Mouse (Mus musculus): ENCODE results near the gene Gsc2. TPM values are rescaled to one million over a fixed set of nuclear protein-coding genes. Genes with fewer than 3 reads are reported as not detected.

Gsc2 gene
- total RNA-seq, 1 experiment: 1.2 TPM

GRCm38 (mm10) chr16:17949421-17949877 lies 34.6 kb upstream of the Gsc2 start:
- Histone ChIP-seq H3K4me1 (ENCODE audit: control insufficient read depth in 2 of 2, insufficient read depth in 2 of 2, low read length in 2 of 2, poor library complexity in 1 of 2) (peaks cover 0 to 2% of the 10 kb centered on the region in 2 experiments; a peak in 1 of 4 replicates), H3K4me3 (ENCODE audit: insufficient read depth in 1 of 2, low read depth in 1 of 2, low read length in 2 of 2, poor library complexity in 1 of 2, severe bottlenecking in 1 of 2) (no peak overlapping the region), H3K27ac (ENCODE audit: insufficient read depth, low read depth, low read length, poor library complexity, severe bottlenecking) (no peak overlapping the region), H3K9me3 (ENCODE audit: control insufficient read depth, insufficient read depth, low read depth, low read length) (peaks cover 5% of the 10 kb centered on the region; the same call in 1 of the 2 replicates), H3K36me3 (ENCODE audit: control insufficient read depth, insufficient read depth, low read length, poor library complexity, severe bottlenecking) (no peaks in the 10 kb centered on the region), H3K9ac (ENCODE audit: insufficient read depth, low read depth, low read length, poor library complexity, severe bottlenecking) (no peak overlapping the region)
- in situ Hi-C loops (cut with MboI; ENCODE audit: low sequenced_read_pairs in 2 of 2, unreplicated experiment in 2 of 2): no loop called here
- TF ChIP-seq ZC3H11A (IDR thresholded peaks at IDR 0.05; ENCODE audit: borderline replicate concordance, low read depth, low read length) (no peak), ZNF384 (IDR thresholded peaks at IDR 0.05; ENCODE audit: low read depth, low read length) (no peak), CHD2 (IDR thresholded peaks at IDR 0.05; ENCODE audit: low read depth, low read length) (no peak), HCFC1 (IDR thresholded peaks at IDR 0.05; ENCODE audit: borderline replicate concordance, insufficient read depth, low read length) (no peak), MAFK (IDR thresholded peaks at IDR 0.05; ENCODE audit: insufficient read depth, low read depth, low read length) (no peak)
- no peak for DNase-seq (ENCODE audit: low read depth, low spot score)

DNA sequence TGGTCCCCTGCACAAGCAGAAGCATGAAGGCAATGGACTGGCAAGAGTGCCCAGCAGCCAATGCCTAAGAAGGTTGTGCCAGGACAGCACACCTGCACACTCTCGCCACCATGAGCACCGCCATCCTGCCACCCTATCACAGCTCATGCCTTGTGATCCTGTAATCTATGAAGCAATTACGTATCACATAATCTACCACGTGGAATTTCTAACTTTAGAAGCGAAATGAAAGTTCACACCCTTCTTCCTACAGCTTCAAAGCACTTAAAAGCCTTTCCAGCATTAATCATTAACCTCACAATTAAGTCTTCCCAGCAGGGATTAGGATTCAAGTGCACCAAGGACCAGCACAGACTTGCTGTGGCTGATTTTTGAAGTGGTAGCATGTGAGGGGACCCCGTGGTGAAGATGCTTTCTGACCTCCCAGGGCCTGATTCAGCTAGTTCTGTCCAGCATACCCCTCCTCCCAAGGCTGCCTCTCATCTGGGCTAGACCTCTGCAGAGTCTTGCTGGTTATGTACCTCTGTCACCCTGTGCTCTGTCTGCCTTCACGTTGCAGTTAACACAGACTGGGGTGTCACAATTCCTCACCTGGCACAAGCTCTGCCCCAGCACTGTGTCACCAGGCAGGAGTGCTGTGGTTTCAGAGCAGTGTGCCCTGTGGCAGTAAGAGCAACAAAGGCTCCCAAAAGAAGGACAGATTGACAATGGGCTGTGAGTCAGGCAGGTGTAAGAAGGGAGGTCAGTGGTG lies 30.4 kb upstream of the Gsc2 start:
- no peak overlapping the region for H3K4me3 ChIP-seq (ENCODE audit: insufficient read depth in 1 of 2, low read depth in 1 of 2, low read length in 2 of 2, poor library complexity in 1 of 2, severe bottlenecking in 1 of 2)
- H3K36me3 ChIP-seq (ENCODE audit: control insufficient read depth, insufficient read depth, low read length, poor library complexity, severe bottlenecking): no peaks in the 10 kb centered on the region
- TF ChIP-seq ZC3H11A (IDR thresholded peaks at IDR 0.05; ENCODE audit: borderline replicate concordance, low read depth, low read length) (no peak), MAFK (IDR thresholded peaks at IDR 0.05; ENCODE audit: insufficient read depth, low read depth, low read length) (no peak), ZNF384 (IDR thresholded peaks at IDR 0.05; ENCODE audit: low read depth, low read length) (no peak), CHD2 (IDR thresholded peaks at IDR 0.05; ENCODE audit: low read depth, low read length) (no peak), HCFC1 (IDR thresholded peaks at IDR 0.05; ENCODE audit: borderline replicate concordance, insufficient read depth, low read length) (no peak)
- no peaks in the 10 kb centered on the region for H3K9me3 ChIP-seq (ENCODE audit: control insufficient read depth, insufficient read depth, low read depth, low read length)
- in situ Hi-C loops (cut with MboI; ENCODE audit: low sequenced_read_pairs in 2 of 2, unreplicated experiment in 2 of 2): no loop called here
- H3K4me1 ChIP-seq (ENCODE audit: control insufficient read depth in 2 of 2, insufficient read depth in 2 of 2, low read length in 2 of 2, poor library complexity in 1 of 2): peaks cover 0 to 2% of the 10 kb centered on the region in 2 experiments; a peak in 1 of 4 replicates
- no peak overlapping the region for H3K27ac ChIP-seq (ENCODE audit: insufficient read depth, low read depth, low read length, poor library complexity, severe bottlenecking)
- no peak overlapping the region for H3K9ac ChIP-seq (ENCODE audit: insufficient read depth, low read depth, low read length, poor library complexity, severe bottlenecking)
- DNase-seq (ENCODE audit: low read depth, low spot score): no peak

DNA sequence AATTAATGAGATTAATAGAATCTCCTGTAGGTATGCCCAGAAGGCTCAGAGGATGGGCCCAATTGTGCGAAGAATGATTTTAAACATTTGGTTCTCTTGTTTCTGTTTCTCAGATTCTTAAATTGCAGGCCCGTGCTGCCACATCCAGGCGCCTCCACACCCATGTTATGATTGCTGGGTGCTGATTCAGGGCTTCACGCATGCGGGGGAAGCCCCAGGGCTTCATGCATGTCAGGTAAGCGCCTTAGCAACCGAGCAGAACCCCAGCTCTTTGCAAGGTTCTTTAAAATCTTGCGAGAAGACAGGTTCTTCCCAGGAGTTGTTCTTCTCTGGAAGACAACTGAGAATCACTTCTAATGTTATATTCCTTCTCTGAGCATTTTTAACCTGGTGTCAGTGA lies 28.6 kb upstream of the Gsc2 start:
- no peak for DNase-seq (ENCODE audit: low read depth, low spot score)
- Histone ChIP-seq H3K36me3 (ENCODE audit: control insufficient read depth, insufficient read depth, low read length, poor library complexity, severe bottlenecking) (no peaks in the 10 kb centered on the region), H3K4me1 (ENCODE audit: control insufficient read depth in 2 of 2, insufficient read depth in 2 of 2, low read length in 2 of 2, poor library complexity in 1 of 2) (peaks cover 0 to 3% of the 10 kb centered on the region in 2 experiments; a peak in 1 of 4 replicates), H3K9me3 (ENCODE audit: control insufficient read depth, insufficient read depth, low read depth, low read length) (no peaks in the 10 kb centered on the region), H3K27ac (ENCODE audit: insufficient read depth, low read depth, low read length, poor library complexity, severe bottlenecking) (no peak overlapping the region), H3K4me3 (ENCODE audit: insufficient read depth in 1 of 2, low read depth in 1 of 2, low read length in 2 of 2, poor library complexity in 1 of 2, severe bottlenecking in 1 of 2) (no peak overlapping the region), H3K9ac (ENCODE audit: insufficient read depth, low read depth, low read length, poor library complexity, severe bottlenecking) (no peak overlapping the region)
- in situ Hi-C loops (cut with MboI; ENCODE audit: low sequenced_read_pairs in 2 of 2, unreplicated experiment in 2 of 2): no loop called here
- no peak for TF ChIP-seq ZC3H11A (IDR thresholded peaks at IDR 0.05; ENCODE audit: borderline replicate concordance, low read depth, low read length)
- no peak for TF ChIP-seq HCFC1 (IDR thresholded peaks at IDR 0.05; ENCODE audit: borderline replicate concordance, insufficient read depth, low read length)
- TF ChIP-seq ZNF384 (IDR thresholded peaks at IDR 0.05; ENCODE audit: low read depth, low read length): no peak
- TF ChIP-seq CHD2 (IDR thresholded peaks at IDR 0.05; ENCODE audit: low read depth, low read length): no peak
- TF ChIP-seq MAFK (IDR thresholded peaks at IDR 0.05; ENCODE audit: insufficient read depth, low read depth, low read length): no peak

GRCm38 (mm10) chr16:17939255-17939751 lies 24.4 kb upstream of the Gsc2 start:
- H3K4me3 ChIP-seq (ENCODE audit: insufficient read depth in 1 of 2, low read depth in 1 of 2, low read length in 2 of 2, poor library complexity in 1 of 2, severe bottlenecking in 1 of 2): no peak overlapping the region

More at GRCm38 (mm10) chr16:17939255-17939751, 24.4 kb upstream of the Gsc2 start:
- DNase-seq (ENCODE audit: low read depth, low spot score): no peak
- no peak overlapping the region for H3K27ac ChIP-seq (ENCODE audit: insufficient read depth, low read depth, low read length, poor library complexity, severe bottlenecking)
- H3K9me3 ChIP-seq (ENCODE audit: control insufficient read depth, insufficient read depth, low read depth, low read length): no peaks in the 10 kb centered on the region
- no peak for TF ChIP-seq ZNF384 (IDR thresholded peaks at IDR 0.05; ENCODE audit: low read depth, low read length)
- TF ChIP-seq CHD2 (IDR thresholded peaks at IDR 0.05; ENCODE audit: low read depth, low read length): no peak
- no peak for TF ChIP-seq ZC3H11A (IDR thresholded peaks at IDR 0.05; ENCODE audit: borderline replicate concordance, low read depth, low read length)
- in situ Hi-C loops (cut with MboI; ENCODE audit: low sequenced_read_pairs in 2 of 2, unreplicated experiment in 2 of 2): no loop called here
- no peak overlapping the region for H3K9ac ChIP-seq (ENCODE audit: insufficient read depth, low read depth, low read length, poor library complexity, severe bottlenecking)
- no peaks in the 10 kb centered on the region for H3K36me3 ChIP-seq (ENCODE audit: control insufficient read depth, insufficient read depth, low read length, poor library complexity, severe bottlenecking)
- H3K4me1 ChIP-seq (ENCODE audit: control insufficient read depth in 2 of 2, insufficient read depth in 2 of 2, low read length in 2 of 2, poor library complexity in 1 of 2): peaks cover 0 to 5% of the 10 kb centered on the region in 2 experiments; a peak in 1 of 4 replicates

All from ES-E14 (cell line).